Mouse (Mus musculus) urinary bladder, postnatal 0 days (tissue): ENCODE data around the gene Elk3. TPM values are rescaled to one million over a fixed set of nuclear protein-coding genes. Genes with fewer than 3 reads are reported as not detected.

Experiments used
- polyA plus RNA-seq: library from polyadenylated mRNA; unstranded; fragments of >200 nt; fragmentation: Nextera tagmentation; extraction: Ambion mirVana; gene quantifications from 2 replicates; pipeline ENCODE4 v1.2.1, GENCODE M21; 2015

The Elk3 gene
- 12.2 and 13.0 TPM in 2 replicates for polyA plus RNA-seq

DNA sequence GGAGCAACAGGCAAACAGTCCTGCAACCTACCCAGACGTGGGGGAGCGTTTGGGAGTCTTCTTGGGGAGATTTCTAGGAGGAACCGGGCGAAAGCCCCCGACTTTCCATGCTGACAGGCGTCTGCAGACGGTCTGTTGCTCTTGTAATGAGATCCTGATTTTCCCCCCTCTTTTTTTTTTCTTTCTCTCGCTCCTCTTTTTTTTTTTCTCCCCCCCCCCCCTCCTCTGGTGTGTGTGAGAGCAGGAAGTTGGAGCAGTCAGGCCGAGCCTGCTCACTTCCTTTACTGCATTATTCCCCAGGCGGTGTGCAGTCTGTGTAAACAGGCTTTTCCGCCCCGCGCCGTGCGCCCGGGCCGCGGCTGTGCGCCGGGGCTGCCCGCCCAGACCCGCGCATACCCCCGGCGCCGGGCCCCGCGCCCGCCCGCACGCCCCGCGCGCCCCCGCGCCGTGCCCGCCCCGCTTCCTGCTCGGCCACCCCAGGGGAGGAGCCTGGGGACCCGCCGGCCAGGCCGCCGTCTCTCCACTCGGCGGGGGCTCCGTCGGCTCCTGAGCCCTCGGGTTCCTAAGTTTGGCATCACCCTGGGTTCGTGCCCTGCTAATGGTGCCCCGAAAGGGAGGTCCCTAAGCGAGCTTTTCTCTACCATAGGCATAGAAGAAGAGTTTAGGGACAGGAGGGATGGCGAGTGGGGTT, at the start of gene Elk3:
Gene Elk3 (minus strand): TSS at position 415 of the 691 bp plus-strand sequence.

Other genes with a start within 250 kb of the Elk3 start
- gene Cfap54, start 229.5 kb downstream of the Elk3 start, polyA plus RNA-seq: 0.18 TPM in 1 of 2 replicates, not detected in the other
- gene Cdk17, start 150.3 kb downstream of the Elk3 start, polyA plus RNA-seq: 11.4 and 11.5 TPM in 2 replicates
- gene Lta4h, start 142.3 kb upstream of the Elk3 start, polyA plus RNA-seq: 106 and 117 TPM in 2 replicates
- gene Hal, start 177.6 kb upstream of the Elk3 start, polyA plus RNA-seq: 1.4 and 2.1 TPM in 2 replicates
- 0.56 and 0.59 TPM in 2 replicates for gene Amdhd1, start 228.9 kb upstream of the Elk3 start, polyA plus RNA-seq
- 0.16 and 0.30 TPM in 2 replicates for gene Ccdc38, start 229.5 kb upstream of the Elk3 start, polyA plus RNA-seq